Mouse (Mus musculus): Measurements from ENCODE around the gene Kbtbd6.

DNA sequence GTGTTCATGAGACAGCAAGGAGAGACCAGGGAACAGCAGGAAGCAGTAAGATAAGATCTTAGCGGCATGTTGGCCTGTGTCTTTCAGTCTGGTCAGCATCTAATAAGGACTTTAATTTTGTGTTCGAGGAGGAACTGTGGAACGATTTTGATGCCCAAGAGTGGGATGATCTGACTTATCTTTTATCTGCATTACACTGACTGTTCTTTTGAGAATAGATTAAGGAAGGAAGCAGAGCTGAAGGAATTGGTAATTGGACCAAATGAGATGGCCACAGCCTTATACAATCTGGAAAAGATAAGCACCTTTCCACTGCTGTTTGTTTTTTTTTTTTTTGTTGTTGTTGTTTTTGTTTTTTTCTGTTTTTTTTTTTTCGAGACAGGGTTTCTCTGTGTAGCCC lies 49.1 kb downstream of the Kbtbd6 start:
- TF ChIP-seq CTCF (IDR thresholded peaks at IDR 0.05; ENCODE audit: low read depth, low read length) (no peak), POLR2A (IDR thresholded peaks at IDR 0.05; ENCODE audit: extremely low read depth, insufficient read depth, low read length) (no peak)
